Mouse (Mus musculus) thymus, adult 18-20 months (tissue): ENCODE data around the gene 1700066M21Rik.

Source experiments
- DNase-seq, 2 experiments: peaks; one replicate each; pipeline ENCODE4 v3.0.0; 2022; ENCODE audit warnings: mixed read lengths in 2 of 2

Gene 1700066M21Rik

DNA sequence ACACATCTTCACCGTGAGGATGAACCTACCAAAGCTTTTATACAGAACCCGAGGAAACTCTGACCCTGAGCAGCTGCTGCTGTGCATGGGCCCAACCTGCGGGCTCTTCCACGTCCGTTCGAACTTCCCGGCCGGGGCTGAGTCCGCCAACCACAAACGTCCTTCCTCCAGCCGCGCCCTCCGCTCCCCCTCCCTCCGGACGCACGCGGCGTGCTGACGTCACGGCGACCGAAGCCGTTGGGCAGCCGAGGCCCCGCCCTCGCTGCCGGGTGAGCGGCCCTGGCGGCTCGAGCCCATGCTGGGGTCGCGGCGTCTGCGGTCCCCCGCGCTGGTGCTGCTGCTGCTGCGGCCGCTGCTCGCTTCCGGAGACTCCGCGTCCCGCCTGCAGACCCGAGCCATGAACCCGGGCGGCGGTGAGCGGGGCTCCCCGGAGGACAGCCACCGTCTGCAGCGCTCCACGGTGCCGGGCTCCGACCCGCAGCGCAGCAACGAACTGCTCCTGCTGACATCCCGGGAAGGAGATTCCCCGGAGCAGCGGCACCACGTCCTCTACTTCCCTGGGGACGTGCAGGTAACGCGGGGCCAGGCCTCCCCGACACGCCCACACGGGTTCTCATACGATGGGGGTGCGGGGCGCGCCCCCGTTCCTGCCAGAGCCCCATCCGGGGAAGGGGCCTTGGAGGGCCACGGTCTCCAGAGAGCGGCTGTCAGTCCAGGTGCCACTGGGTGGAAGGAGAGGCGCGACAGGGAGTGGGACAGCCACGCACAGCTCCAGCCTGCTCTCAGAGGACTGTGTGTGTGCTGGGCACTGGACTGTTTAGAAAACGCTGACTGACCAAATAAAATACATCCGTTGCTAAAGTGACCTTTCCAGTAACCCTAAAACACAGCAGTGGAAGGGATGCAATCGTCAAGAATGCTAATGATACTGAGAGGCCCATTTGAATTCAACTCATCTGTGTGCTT, at the start of gene 1700066M21Rik:
Gene 1700066M21Rik (plus strand): TSS at position 245 of the 966 bp plus-strand sequence.
- DNase-seq, result peak; percentile 82 to 85

DNA sequence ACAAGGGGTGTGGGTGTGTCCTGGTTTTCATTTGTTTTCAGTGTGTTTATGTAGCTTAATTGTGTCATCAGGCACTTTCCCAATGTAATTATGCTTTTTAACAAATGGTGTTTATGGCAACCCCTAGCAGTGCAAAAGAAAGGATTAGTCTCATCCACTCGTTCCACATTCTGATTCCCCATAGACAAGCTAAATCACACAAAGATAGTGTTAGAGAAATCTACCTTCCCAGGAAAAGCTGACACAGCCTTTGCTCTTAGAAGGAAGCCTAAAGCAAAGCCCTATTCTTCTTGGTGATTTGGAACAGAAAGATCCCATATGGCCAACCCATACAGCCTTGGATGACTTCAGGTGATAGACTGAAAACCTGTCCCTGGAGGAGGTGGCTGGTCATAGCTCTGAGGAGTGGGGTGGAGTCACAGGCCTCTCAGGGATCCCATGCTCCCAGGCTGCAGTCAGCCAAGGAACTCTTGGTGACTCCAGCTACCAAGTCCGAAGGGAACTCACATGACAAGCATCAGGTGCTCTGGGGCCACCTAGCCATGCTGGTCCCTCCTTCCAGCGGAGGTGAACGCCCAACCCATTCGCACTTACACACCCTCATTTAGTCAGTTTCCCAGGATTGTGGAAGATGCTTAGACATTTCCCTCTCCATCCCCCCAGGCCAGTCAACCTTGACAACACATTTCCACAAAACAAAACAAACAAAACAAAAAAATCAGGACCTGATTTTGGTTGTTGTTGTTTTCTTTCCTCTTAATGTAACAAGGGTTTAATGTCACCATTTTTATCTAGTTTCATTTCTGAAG, 47.9 kb upstream of the 1700066M21Rik start:
- DNase-seq, result no peak

- no peak for DNase-seq
Measured at GRCm38 (mm10) chr1:57330228-57330627, 47.2 kb upstream of the 1700066M21Rik start.

DNA sequence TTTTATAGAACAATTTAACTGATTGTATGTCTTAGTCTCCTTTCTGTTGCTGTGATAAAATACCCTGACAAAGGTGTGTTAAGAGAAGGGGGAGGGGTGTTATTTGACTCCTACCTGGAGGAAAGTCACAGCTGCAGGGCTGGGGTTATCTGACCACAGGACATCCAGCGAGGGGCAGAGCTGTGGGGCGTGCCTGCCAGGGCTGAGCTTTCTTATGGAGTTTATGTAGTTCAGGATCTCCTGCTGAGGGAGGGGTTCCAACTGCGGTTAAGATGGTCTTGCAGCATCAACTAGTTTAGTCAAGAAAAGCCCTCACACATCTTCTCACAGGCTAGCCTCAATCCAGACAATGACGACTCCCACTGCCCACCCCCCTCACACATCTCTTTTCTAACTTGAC, 45.4 kb upstream of the 1700066M21Rik start:
- DNase-seq, result no peak

GRCm38 (mm10) chr1:57333550-57334213, 43.7 kb upstream of the 1700066M21Rik start:
- DNase-seq, result no peak

GRCm38 (mm10) chr1:57335200-57335599, 42.2 kb upstream of the 1700066M21Rik start:
- DNase-seq, result no peak

- no peak for DNase-seq
Measured at GRCm38 (mm10) chr1:57339156-57339796, 38.1 kb upstream of the 1700066M21Rik start.

- no peak for DNase-seq
Measured at GRCm38 (mm10) chr1:57341197-57341596, 36.2 kb upstream of the 1700066M21Rik start.

- no peak for DNase-seq
Measured at GRCm38 (mm10) chr1:57347487-57347886, 29.9 kb upstream of the 1700066M21Rik start.

DNA sequence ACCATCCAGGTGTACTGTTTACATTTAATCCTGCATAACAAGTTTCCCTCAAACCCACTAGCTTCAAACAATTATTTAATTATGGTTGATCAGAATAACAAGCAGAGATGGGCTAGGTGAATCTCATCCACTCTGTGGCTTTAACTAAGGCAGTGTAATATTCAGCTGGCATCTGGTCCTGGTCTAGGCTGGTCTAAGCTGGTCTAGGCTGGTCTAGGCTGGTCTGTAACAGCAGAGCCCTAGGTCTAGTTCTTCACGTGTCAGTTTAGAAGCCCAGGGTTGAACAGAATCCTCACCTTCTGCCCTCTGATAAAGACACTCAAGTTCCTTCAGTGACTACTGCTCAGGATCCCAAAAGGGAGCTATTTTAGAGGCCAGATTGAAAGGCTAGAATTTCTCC, 25.5 kb upstream of the 1700066M21Rik start:
- DNase-seq, result no peak

DNA sequence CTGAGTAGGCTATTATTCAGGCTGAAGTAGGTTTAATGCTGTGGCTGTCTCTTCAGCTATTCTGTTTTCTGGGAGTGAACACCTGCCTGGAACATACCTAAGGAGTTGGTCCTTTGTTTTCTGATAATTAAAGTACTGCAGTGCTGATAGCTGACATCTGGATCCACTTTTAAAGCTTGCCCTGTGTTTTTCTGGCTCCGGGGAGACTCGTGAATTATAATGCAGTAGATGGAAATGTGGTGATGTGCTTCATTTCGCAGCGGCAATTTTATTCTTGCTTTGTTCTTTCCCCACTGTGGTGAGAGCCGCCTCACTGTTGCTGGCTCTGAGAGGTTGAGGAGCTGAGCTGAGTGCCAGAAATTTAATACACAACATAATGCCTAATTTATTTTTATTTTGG, 18.9 kb upstream of the 1700066M21Rik start:
- DNase-seq, result no peak

DNA sequence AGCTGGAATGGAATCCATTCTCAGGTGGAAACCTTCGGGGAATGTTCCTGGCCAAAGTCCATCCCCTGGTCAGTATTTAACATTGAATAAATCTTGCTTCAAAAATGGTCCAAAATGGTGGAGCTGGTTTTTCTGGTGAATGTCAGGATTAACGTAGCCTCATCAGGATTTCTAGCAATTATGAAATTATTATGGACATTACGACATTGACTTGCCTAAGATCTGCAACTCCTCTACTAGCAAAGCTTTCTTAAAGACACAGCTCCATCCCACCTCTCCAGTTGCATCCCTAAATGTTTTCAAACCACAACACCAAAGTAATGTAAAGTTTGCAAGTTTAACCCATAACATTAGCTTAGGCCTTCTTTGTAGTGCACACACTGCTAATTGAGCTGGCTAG, 10.0 kb upstream of the 1700066M21Rik start:
- DNase-seq, result no peak

DNA sequence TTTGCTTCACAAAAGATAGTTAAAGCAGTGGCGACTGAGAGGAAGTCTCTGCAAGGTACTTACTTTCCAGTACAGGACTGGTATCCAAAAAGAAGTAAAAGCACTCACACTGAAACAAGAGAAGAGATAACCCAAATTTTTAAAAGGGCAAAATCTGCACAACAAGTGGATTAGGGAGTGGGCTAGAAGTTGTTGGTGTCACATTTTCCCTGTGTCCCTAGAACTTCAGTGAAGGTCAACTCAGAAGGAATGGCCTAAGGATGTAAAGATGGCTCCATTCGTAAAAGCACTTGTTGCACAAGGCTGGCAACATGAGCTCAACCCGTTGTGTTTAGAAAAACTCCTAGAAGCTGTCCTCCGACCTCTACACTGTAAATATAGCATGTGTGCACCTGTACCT, 8.3 kb upstream of the 1700066M21Rik start:
- DNase-seq, result no peak

DNA sequence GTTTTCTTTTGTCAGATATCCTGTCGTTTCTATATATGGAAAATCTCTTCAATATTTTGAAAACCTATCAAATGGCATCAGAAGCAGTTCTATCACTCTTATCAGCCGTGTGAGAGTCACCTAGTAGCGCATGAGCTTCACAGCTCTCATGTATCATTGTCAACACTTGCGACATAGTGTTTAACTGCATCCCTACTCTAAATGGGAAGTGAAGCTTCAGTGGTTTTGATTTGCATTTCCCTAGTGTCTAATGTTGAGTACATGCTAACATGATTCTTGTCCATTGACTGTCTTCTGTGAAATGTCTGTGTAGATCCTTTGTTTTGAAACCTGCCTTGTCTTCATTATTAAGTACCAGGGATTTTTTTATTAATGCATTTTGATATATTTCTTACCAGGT, 7.0 kb upstream of the 1700066M21Rik start:
- no peak for DNase-seq

DNA sequence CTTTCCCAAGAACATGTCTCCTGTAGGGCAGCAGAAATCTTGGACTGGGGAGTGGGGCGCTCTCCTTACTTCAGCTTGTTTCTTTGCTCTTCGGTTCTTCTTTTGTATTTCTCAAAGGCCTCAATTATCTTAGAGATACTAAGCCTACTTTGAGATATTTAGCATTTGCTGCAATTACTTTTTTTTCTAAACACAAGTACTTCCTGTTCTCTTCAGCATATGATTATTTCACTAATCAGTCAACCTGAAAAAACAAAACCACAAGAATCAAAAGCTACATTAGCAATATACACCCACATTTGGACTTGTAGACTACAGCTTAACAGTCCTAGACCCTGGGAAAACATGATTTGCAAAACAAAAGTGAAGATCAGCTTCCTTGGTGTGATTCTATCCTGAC, 2.1 kb upstream of the 1700066M21Rik start:
- no peak for DNase-seq

- no peak for DNase-seq
Measured at GRCm38 (mm10) chr1:57376806-57377205, 614 bp upstream of the 1700066M21Rik start.

DNA sequence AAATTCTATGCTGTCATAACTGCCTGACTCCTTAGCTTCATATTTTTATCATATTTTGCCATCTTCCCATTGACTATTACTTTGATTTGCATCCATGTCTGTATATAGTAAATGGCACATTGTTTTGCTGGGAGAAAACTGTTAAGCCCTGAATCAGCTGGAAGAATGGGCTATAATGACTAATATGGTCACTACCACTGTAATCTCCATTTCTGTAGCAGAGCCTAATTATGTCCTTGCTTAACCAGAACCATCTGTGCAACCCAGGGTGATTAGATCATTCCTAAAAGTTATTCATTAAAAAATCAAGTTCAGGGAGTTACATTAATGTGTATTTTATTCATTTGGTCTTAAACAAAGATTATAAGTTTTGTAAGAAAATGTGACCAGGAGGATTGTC, 9.1 kb downstream of the 1700066M21Rik start:
- no peak for DNase-seq

DNA sequence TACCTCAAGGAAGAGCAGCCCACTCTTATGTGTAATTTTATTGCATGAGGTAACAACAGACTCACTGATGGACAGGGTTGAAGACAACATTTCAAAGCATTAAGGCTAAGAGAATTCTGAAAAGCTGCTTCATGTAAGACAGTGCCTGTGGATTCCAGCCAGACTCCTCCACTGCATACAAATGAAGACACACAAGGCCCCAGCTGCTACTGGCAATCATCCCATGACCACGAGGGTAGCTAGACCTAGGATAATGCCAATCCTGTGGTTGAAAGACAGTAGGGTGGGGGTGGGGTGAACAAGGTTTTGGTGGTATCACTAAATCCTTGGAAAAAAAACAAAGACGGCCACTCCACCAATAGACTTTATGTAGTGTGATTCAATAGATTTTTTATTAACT, 10.5 kb downstream of the 1700066M21Rik start:
- DNase-seq, result no peak

DNA sequence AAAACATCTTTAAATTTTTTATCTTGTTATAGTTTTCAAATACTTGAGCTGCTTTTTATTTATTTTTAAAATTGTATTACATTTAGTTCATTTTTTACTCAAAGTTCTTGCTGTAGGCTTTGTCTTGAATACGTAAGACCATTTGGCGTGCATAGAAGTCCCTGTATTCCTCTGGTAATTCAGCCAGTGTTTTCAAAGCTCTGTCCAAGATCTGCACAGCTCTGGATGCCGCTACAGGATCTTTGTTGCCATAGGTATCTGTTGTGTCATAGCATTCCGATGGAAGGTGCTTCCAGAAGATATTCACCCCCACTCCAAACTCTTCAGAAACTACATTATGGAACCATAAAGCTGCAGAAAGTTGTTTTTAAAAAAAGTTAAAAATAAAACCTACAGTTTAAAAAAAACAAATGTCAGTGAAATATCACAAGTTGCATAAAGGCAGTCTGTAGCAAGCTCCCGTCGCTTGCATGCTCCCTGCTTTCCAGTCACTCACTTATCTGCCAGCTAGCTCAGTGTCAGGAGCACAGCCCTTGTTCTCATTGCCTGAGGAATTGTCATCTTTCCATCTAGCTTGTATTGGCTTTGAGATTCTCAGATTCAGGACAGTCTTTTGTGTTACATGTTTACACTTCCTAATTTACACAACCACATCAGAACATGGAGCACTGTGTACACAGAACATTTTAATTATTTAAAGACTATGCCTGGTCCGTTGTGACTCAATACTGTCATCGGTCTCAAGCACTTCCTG, 11.2 kb downstream of the 1700066M21Rik start:
- DNase-seq, result no peak

GRCm38 (mm10) chr1:57390993-57391790, 13.8 kb downstream of the 1700066M21Rik start:
- DNase-seq, result no peak

- DNase-seq, result no peak
Measured at GRCm38 (mm10) chr1:57392417-57392816, 15.0 kb downstream of the 1700066M21Rik start.
